Mouse (Mus musculus): ENCODE data around the gene Ifna14.

DNA sequence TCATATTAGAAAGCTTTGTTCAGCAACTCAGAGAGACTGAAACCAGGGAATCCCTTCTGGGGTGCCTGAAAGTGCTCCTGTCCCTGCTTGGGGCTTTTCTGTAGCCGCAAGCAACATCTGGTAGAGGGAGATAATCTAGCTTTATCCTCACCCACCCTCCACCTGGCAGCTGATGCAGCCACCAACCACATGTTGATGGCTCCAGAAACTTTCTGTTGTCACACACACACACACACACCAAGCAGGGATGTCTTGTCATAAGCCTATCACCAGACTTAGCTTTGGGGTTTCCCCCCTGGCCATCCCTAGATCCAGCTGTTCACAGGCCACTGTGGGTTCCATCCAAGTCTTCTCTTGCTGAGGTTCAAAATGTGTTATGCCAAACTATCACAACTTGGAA is 35.9 kb downstream of the Ifna14 start:
- TF ChIP-seq CTCF (IDR thresholded peaks at IDR 0.05; ENCODE audit: borderline replicate concordance, control insufficient read depth, extremely low read depth, insufficient read depth, low read length, poor library complexity) (no peak), POLR2A (IDR thresholded peaks at IDR 0.05; ENCODE audit: control insufficient read depth, extremely low read depth, insufficient read depth, low read length, poor library complexity) (no peak)
